Mouse (Mus musculus) large intestine, adult 2 months (tissue): ENCODE results near the gene Cited2. TPM values are rescaled to one million over a fixed set of nuclear protein-coding genes. Genes with fewer than 3 reads are reported as not detected.

Source experiments
- DNase-seq: peaks from one replicate; pipeline ENCODE4 v3.0.0-alpha.2; 2012; ENCODE audit warnings: low read depth, low spot score
- WGBS: fragments of 180-500 bp; shearing (Covaris S2); methylation state at CpG from one replicate; pipeline ENCODE4 v1.1.7; 2018; 5-methylcytosine and 5-hydroxymethylcytosine counted together
- polyA plus RNA-seq: library from polyadenylated mRNA; depleted of rRNA; stranded (reverse); fragments of >200 nt; gene quantifications from 2 replicates; pipeline ENCODE4 v1.2.3, GENCODE M21; 2012; rRNA removed

The Cited2 gene
- polyA plus RNA-seq, result 30.9 and 47.0 TPM in 2 replicates

DNA sequence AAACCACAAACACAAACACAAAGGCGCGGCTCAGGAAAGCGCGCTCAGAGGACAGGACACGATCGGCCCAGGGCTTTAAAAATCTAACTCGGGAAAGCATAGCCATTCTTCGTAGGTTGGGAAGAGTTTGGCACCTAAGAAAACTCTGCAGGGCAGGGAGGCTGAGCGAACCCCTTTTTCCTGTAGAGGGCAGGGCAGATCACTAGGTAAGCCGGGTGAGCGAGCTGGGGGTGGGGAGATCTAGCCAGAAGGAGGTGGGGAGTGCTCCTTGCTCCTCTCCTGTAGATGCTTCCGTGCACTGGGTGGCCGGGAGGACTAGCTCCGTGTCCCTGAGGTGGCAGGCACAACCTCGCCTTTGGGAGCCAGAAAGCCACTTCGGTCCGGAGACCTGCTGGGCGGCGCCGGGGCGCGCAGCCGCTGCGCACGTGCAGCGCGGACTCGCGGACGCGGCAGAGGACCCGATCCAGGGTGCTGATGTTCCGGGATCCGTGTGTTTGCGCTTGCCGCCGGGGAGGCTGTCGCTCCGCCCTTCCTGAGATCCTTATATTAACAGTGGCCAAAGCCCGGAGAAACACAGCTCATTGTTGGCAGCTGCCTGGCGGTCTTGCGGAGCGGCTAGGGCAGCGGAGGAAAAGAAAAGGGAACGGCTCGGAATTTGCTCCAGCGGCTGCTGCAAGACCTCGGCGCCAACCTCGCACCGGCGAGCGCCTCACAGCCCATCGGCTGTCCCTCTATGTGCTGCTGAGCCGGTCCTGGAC lies at the start of gene Cited2:
TSS of gene Cited2 (plus strand) at position 566 of the 758 bp plus-strand sequence.
- under 1% methylated on average over 55 of the region's 55 CpGs for WGBS
- no peak for DNase-seq

- no peak for DNase-seq
- WGBS, result 64% methylated on average over 5 of the region's 5 CpGs
These were observed 48.6 kb upstream of the Cited2 start for GRCm38 (mm10) chr10:17674454-17674853.

DNA sequence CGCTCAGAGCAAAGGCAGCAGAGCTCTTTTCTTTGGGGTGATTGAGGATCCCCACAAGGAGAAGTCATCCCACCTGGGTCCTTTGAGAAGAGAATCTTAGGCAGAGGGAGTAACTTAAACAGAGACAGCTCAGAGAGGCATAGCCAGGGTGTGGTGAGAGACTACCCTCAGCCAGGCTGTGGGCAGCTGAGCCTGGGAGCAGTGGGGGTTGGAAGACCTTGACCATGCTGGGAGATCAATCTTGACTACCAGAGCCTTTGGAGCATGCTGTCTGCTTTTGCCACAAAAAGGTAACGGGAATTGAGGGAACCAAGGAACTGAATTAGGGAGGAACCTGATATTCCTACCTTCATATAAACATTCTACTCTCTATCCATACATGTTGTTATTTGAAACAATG lies 48.1 kb upstream of the Cited2 start:
- 94% methylated on average over 2 of the region's 2 CpGs for WGBS
- no peak for DNase-seq

GRCm38 (mm10) chr10:17676464-17676863 lies 46.6 kb upstream of the Cited2 start:
- no peak for DNase-seq
- 84% methylated on average over 3 of the region's 3 CpGs for WGBS

DNA sequence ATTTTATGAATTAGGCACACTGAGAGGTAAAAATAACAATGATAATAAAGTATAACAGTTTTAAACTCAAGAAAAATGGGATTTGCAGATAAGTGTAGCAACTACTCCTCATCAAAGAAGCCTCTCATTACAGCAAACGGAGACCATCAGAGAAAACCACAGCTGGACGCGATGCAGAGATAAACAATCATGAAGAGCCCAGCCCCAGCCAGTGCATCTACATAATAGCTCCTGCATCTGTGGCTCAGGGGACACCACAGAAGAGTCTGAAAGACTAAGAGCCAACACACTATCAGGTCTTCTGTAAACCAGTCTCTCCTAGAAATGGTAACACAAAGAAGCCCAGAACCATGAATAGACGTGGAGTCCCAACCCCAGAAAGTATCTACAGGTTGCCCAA lies 45.7 kb upstream of the Cited2 start:
- no peak for DNase-seq
- 82% methylated on average over 4 of the region's 4 CpGs for WGBS

GRCm38 (mm10) chr10:17680432-17681382 lies 42.3 kb upstream of the Cited2 start:
- WGBS, result 59% methylated on average over 8 of the region's 8 CpGs
- no peak for DNase-seq

GRCm38 (mm10) chr10:17681386-17681785 lies 41.6 kb upstream of the Cited2 start:
- 76% methylated on average over 2 of the region's 2 CpGs for WGBS
- no peak for DNase-seq

DNA sequence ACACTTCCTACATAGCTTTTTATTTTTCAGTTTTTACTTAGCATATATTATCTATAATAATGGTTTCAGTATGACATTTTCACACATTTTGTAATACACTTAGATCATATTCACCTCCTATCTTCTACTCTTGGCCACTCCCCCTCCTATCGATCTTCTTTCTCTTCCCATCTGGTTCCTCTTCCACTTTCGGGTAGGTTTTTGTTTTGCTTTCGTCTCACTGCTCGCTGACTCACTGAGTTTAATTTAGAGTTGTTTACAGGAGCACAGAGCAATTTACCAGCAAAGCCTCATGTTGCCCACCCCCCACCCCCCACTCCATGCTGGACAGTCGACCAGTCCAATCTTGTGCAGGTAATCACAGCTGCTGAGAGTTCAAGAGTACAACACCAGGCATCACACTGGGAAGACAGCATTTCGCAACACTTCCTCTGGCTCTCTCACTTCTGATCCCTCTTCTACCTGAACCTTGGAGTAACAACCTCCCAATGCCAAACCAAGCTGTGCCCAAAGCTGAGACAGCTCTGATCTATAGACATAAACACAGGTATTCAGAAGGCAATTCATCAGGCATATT lies 39.1 kb upstream of the Cited2 start:
- DNase-seq, result no peak
- WGBS, result 37% methylated on average over 6 of the region's 6 CpGs

DNA sequence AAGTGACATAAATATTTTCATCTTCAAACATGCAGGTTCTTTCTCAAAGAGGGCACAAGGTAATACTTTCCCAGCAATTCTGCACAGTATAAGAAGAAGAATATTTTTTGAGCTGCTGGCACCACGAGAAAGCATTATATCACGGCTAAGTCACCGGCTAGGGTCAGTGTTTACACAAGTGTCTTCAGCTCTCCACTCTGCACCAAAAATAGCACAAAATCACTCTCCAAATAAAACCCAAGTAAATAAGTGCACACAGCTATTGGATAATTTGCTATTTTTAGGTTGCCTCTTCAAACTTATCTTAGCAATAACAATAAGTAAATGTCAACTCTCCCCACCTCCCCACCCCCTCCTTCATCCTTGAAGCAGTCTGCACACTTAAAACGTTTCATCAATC lies 33.2 kb upstream of the Cited2 start:
- DNase-seq, result no peak
- WGBS, result 34% methylated on average over 4 of the region's 4 CpGs

- no peak for DNase-seq
- WGBS, result 83% methylated on average over 1 of the region's 1 CpGs
These were observed 31.3 kb upstream of the Cited2 start for GRCm38 (mm10) chr10:17691709-17692108.

DNA sequence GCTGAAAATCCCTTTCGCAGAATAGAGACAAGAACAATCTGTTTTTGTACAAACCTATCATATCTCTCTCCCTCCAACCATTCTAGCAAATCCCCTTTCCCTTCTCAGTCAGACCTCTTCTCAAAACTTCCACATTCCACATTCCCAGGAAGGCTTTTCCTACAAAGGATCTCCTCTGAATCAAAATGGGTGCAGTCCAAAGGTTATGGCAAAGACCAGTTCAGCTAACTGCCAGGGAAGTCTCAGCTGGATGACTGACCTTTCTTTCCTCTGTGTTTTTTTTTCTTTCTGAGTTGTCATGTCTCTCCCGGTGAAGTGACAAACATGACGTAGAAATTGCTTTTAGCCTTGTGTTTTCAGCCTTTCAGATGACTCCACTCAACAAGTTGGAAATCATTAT lies 27.2 kb upstream of the Cited2 start:
- 76% methylated on average over 3 of the region's 3 CpGs for WGBS
- no peak for DNase-seq

DNA sequence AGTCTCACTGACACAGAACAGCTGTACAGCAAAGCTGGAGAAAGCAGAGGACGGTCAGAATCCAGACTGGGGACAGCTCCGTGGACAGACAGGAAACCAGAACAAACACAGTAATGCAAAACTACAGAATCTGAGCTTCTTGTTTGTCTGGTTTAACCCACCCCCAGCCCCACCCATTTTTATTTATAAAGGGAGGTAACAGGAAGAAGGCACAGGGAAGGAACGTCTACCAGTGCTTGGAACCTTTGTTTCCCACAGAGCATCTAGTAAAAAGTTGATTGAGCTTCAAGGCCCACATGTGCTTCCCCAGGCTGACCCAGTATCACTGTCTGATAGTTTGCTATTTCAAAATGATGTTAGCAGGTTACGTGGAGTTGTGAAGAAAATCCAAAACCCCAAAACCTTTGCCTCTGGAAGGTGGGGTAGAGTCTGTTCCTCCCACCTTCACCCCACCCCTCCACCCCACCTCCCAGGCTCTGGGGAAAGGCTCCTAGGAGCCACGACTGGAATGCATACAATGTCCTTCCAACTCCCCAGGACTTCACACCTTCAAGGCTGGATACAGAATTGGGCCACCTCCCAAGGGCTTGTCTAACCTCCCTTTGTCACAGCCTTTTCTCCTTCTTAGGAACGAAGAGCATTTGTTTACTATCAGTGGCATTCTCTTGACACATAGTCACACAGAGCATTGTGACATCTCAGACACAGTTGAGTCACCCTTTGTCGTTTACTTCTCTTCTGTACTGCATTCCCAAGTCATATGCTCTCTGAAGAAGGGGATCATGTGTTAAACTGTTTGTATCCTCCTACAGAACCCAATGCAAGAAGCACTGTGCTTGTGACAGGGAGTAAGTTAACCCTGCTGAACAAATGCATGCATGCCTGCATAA lies 25.4 kb upstream of the Cited2 start:
- WGBS, result 48% methylated on average over 7 of the region's 7 CpGs
- no peak for DNase-seq

DNA sequence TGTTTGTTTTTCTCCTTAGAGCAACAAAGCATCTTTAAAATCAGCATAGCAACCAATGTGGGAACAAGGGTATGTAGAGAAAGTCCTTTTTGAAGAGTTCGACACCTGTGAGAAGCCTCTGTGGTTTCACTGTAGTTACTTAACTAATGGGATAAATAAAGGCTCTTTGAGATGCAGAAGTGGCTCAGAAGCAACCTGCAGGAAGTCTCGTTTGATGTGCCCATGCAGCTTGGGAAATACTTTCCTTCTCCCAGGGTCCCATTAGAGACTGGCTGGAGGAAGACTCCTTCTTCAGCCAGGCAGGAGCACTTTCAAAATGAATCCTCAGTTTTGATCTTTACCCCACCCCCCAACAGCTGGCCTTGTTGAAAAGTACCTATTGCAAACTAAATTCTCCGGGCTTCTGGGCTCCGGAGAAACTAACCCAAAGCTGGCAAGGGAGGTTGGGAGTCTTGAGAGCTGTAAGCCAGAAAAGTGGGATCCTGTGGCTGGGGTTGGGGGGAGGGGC lies 17.5 kb upstream of the Cited2 start:
- DNase-seq, result no peak
- 79% methylated on average over 4 of the region's 4 CpGs for WGBS

DNA sequence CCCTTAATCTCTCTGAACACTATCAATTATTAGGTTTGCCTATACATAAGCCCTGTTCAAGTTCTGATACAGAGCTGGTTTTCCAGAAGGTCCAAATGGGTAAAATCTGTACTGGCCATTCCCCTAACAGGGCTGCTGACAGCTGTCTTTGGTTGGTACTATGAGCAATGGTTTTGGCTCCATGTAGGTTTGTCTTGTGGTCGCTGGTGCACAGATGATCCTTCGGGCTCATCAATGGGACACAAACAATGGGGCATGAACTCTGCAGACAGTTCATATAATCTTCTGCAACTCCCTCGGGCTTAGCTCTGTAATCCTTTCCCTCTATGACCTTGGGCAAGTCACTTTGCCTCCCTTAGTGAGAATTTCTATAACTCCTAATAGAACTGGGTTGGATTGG lies 12.3 kb upstream of the Cited2 start:
- no peak for DNase-seq
- 86% methylated on average over 3 of the region's 3 CpGs for WGBS

GRCm38 (mm10) chr10:17719009-17719570 lies 3.9 kb upstream of the Cited2 start:
- DNase-seq, result no peak
- 84% methylated on average over 4 of the region's 4 CpGs for WGBS

GRCm38 (mm10) chr10:17719646-17720045 lies 3.4 kb upstream of the Cited2 start:
- 73% methylated on average over 5 of the region's 5 CpGs for WGBS
- DNase-seq, result no peak

DNA sequence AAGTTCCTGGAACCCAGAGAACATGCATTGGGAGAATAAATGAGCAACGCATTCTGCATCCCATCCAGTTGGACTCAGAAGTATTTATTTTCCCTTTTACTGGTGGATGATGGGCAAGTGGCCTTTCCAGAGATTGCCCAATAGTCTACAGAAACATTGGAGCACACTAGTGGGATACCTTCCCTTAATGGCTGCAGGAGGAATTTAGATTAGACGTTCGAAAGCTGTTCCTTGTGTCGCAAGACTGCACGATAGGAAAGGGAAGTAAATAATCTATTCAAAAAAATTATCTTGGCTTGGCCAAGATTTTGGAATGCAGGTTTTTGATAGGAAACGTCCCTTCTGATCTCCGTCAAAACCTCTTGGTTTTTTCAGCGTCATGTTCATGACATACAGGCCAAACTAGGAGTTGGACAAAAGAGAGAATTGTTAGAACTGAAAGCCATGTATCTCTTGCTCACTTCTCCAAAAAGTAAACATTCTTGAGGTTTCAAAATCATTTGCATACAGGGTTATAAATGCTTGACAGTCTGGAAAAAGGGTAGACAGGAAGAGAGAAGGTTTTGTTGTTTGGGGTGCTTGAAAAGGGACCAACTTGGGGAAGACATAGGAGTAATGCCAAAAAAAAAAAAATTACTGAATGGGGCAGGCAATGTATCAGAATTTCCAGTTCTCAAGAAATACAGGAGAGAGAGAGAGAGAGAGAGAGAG lies 2.0 kb upstream of the Cited2 start:
- WGBS, result 73% methylated on average over 8 of the region's 8 CpGs
- DNase-seq, result no peak

- DNase-seq, result no peak
- under 1% methylated on average over 21 of the region's 21 CpGs for WGBS
These were observed 1.4 kb upstream of the Cited2 start for GRCm38 (mm10) chr10:17721602-17722121.
